In the genomic region with DNA sequence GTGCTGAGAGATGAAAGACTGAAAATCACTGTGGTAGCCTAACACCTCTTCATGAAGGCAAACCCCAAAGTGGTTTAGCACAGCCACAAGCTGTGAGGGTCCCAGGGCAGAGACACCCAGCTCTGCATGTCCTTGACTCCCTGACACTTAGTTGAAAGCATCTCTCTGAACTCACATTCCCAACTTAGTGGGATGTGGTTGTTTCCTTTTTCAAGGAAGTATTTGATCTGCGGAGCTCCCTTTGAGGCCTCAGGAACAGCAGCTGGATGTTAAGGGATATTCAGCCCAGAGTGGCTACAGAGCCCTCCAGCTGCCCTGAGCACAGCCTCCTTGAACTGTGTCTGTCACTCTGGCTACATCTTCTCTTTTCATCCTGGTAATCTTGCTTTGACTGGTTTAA, we compare ENCODE assay signal across 12 mouse cellular contexts.
"Had no signal": no experiment of that assay in that cellular context is flagged by ENCODE, and none has a peak within 500 bp of the region (broad histone marks: within the 10 kb centered on the region; RNA-seq: fewer than 3 reads in every experiment).

No protein-coding gene starts in this region.

- H3K4me3 ChIP-seq: limb, embryonic 15.5 days; liver, embryonic 12.5 days; myocyte; neural tube, embryonic 15.5 days had no signal

- H3K27ac ChIP-seq: limb, embryonic 15.5 days; liver, embryonic 12.5 days; neural tube, embryonic 15.5 days had no signal

- ATAC-seq: liver, embryonic 12.5 days had no signal

- H3K9me3 ChIP-seq: limb, embryonic 15.5 days; liver, embryonic 12.5 days; neural tube, embryonic 15.5 days had no signal

- H3K36me3 ChIP-seq: liver, embryonic 12.5 days; neural tube, embryonic 15.5 days had no signal

- H3K4me2 ChIP-seq: limb, embryonic 15.5 days; liver, embryonic 12.5 days; lung, embryonic 14.5 days; neural tube, embryonic 15.5 days had no signal

- H3K27me3 ChIP-seq: limb, embryonic 15.5 days; liver, embryonic 12.5 days; neural tube, embryonic 15.5 days had no signal

- H3K9ac ChIP-seq: limb, embryonic 15.5 days; liver, embryonic 12.5 days; lung, embryonic 14.5 days; neural tube, embryonic 15.5 days had no signal

- DNase-seq: kidney, adult 11 months; kidney, adult 9 months; kidney, postnatal 36 days; layer of hippocampus, adult 9-11 months; layer of hippocampus, postnatal 36 days; lung, embryonic 14.5 days; thymus, adult 2 months; thymus, postnatal 25 days had no signal
